Mouse (Mus musculus) C2C12 (cell line): ENCODE results near the gene Atg3. TPM values are rescaled to one million over a fixed set of nuclear protein-coding genes. Genes with fewer than 3 reads are reported as not detected.

Source experiments
- H3K27me3 ChIP-seq: one replicate; pipeline ENCODE4 v1.6.1; 2011; ENCODE audit not compliant: control insufficient read depth, insufficient read depth, insufficient read length
- H3K36me3 ChIP-seq: one replicate; pipeline ENCODE4 v1.6.1; 2011; ENCODE audit not compliant: control insufficient read depth, insufficient read depth
- H3K4me3 ChIP-seq: one replicate; pipeline ENCODE4 v1.5.1; 2011; ENCODE audit warnings: mild to moderate bottlenecking, control low read depth; ENCODE audit not compliant: poor library complexity, insufficient read depth, severe bottlenecking
- H3K79me2 ChIP-seq: one replicate; pipeline ENCODE4 v1.6.1; 2011; ENCODE audit not compliant: control insufficient read depth, insufficient read depth
- H3K79me3 ChIP-seq: one replicate; pipeline ENCODE4 v1.6.1; 2011; ENCODE audit warnings: low read depth, control low read depth
- H3ac ChIP-seq: one replicate; pipeline ENCODE3; 2011; ENCODE audit warnings: low read depth; ENCODE audit not compliant: control insufficient read depth, insufficient read length
- CTCF ChIP-seq: IDR thresholded peaks from one replicate; pipeline ENCODE4 v1.5.1; 2011; ENCODE audit not compliant: control insufficient read depth, insufficient read depth, insufficient read length
- FOSL1 ChIP-seq: IDR thresholded peaks from one replicate; pipeline ENCODE4 v1.8.0; 2011; ENCODE audit warnings: mild to moderate bottlenecking, low read length; ENCODE audit not compliant: poor library complexity, insufficient read depth, severe bottlenecking
- MYOD1 ChIP-seq: IDR thresholded peaks from one replicate; pipeline ENCODE4 v1.6.1; 2011; ENCODE audit warnings: low read depth; ENCODE audit not compliant: control insufficient read depth, insufficient read length
- polyA plus RNA-seq: library from polyadenylated mRNA; unstranded; fragments of >200 nt; fragmentation: generic; extraction: Trizol; gene quantifications from one replicate; pipeline ENCODE4 v1.2.1, GENCODE M21; 2012; ENCODE audit warnings: missing spikeins

Gene Atg3
- polyA plus RNA-seq, 1 experiment, result 14.1 TPM

- Histone ChIP-seq H3K79me3 (no peaks in the 10 kb centered on the region), H3K4me3 (no peak overlapping the region), H3ac (no peak overlapping the region), H3K27me3 (no peaks in the 10 kb centered on the region), H3K36me3 (no peaks in the 10 kb centered on the region), H3K79me2 (no peaks in the 10 kb centered on the region)
- TF ChIP-seq FOSL1 (no peak), CTCF (no peak), MYOD1 (no peak)
Observed at GRCm38 (mm10) chr16:45233007-45233406, 74.4 kb downstream of the Atg3 start.

Other genes starting within 250 kb of the Atg3 start
- 0.05 TPM for gene Cd200r3, start 215.1 kb upstream of the Atg3 start, polyA plus RNA-seq
- gene Ccdc80, start 65.4 kb upstream of the Atg3 start, polyA plus RNA-seq, result 5.8 TPM
- 3.1 TPM for gene Slc35a5, start 79 bp upstream of the Atg3 start, polyA plus RNA-seq
- 0.02 TPM for gene Btla, start 65.5 kb downstream of the Atg3 start, polyA plus RNA-seq